Mouse (Mus musculus) ovary, postnatal 36 days (tissue): ENCODE results near the gene Pts.

Source experiments
- DNase-seq: peaks from one replicate; pipeline ENCODE4 v3.0.0; 2022; ENCODE audit warnings: low spot score, mixed read lengths

The Pts gene

DNA sequence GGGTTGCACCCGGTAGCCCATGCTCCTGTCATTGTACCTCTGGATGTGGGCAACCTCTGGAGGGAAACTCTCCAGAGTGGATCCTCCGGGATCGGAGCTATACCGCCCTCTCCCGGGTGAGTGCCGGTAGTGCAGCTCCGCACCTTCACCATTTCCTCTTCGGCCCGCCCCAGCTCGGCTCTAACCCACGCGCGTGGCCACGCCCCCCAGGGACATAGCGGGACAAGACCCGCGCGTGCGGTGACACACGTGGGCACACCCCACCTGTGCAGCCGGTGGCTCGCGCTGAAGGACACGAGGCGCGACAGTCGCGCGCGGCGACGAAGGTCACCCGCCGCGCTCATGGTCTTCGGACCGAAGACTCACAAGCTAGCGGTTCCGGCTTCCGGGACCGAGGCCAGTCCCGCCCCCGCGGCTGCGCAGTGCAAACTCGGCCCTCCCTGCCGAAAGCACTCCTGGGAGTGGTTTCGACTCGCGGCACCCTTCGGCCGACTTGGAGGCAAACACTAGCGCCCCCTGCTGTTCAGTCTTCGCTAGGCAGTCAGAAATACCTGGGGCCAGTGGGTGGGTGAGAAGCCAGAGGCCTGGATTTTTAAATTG lies at the start of gene Pts:
Gene Pts (minus strand): TSS at position 432 of the 600 bp plus-strand sequence.
- peak; percentile 97 for DNase-seq

- no peak for DNase-seq
Measured at GRCm38 (mm10) chr9:50569599-50570525, 41.3 kb upstream of the Pts start.

DNA sequence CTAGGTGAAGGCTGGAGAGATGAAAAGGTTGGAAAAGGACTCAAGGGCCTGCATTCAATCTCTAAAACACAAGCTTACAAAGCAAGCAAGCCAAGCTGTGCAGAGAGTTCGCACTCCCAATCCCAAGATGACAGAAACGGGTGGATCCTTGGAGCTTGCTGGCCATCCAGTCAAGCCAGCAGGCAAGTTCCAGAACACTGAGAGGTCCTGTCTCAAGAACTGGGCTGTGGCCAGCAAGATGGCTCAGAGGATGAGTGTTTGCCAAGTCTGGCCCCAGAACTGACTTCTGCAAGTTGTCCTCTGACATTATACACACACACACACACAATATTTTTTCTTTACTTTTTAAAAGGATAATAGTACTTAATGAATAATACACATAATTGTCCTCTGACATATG lies 39.4 kb upstream of the Pts start:
- no peak for DNase-seq

DNA sequence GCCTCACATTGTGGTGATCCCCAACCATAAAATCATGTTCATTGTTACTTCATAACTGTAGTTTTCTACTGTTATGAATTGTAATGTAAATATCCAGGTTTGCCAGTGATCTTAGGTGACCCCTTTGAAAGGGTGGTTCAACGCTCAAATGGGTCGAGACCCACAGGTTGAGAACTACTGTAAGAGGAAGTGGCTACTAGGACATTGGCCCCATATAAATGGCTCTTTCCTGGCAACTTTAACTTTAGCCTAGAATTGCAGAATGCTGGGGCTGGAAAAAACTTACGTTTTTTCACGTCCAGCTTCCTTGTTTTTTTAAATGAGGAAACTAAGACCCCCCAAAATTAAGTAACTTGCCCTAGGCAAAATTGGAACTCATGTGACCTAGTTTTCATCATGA lies 38.8 kb upstream of the Pts start:
- no peak for DNase-seq

DNA sequence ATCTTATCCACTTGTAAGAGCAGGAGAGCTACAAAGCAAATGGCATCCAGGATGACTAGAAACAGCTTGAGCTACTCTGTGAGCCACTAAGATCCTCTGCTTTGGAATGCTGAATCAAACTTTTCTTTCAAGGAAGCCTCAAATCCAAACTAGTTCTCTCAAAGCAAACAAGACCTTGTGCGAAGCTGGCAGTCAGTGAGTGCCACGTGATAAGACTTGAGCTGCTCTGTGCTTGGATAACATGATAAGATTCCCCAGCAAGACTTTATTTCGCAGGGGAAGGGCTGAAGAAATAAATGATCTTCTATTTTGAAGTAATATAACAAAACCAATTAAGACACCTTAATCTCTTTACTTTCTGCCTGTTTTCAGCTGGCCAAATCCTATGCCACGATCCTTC lies 37.4 kb upstream of the Pts start:
- DNase-seq = no peak

GRCm38 (mm10) chr9:50565173-50565572 lies 36.6 kb upstream of the Pts start:
- DNase-seq = peak; percentile 52

GRCm38 (mm10) chr9:50561918-50562360 lies 33.4 kb upstream of the Pts start:
- DNase-seq = no peak

DNA sequence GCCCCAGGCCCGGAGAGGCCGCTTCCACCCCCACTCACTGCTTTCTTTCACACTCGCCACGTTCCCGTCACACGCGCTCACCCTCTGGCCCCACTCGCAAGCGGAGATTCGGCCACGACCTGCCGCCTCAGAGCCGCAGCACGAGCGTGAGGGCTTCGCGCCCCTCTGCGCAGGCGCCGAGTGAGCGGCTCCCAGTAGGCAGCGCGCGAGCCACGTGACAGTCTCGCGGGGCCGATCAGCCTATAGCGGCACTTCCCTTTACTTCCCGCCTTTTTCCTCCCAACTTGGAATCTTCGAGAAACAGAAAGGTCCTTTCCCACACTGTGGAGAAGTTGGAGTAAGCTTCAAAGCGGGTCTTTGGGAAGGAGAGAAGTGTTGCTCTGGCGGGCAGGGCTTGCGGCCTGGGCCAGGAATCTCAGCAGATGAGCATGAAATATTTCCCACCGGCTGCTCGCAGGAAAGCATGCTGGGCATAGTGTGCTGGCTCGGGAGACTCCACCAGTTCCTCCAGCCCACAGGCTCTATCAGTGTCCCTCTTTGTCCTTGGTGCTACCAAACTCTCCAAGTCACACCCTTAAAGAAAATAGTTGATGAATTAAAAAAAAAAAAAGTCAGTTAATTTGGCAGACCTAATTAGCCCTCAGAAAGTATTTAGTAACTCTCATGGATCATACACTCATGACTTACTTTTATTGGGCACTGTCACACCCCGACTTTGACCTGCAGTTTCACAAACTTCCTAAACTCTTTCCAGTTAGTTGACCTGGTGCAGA lies 32.8 kb upstream of the Pts start, which contains the start of gene Tex12:
Gene Tex12 (minus strand): TSS at position 181 of the 773 bp plus-strand sequence.
- no peak for DNase-seq

DNA sequence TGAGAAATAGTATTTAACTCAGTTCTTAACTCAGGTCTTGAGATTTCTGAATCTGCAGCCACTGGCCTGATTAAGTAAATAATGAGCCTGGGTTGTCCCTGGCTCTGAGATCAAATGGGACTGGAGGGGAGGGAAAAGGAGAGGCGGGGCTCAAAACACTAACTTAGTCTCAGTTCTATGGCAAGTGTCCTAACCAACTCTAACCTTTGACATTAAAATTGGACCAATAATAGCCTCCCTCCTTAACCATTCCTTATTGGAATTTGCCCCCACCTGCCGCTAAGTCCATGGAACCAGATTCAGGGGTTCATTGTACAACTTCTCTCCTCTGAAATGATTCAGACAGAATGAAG lies 26.5 kb upstream of the Pts start, which contains the start of gene Bco2:
Gene Bco2 (minus strand): TSS at position 88 of the 353 bp plus-strand sequence.
- DNase-seq = no peak

GRCm38 (mm10) chr9:50554241-50555093 lies 25.9 kb upstream of the Pts start, which contains the start of gene Il18:
Il18 (plus strand) TSS chr9:50554827.
- peak; percentile 27 for DNase-seq

DNA sequence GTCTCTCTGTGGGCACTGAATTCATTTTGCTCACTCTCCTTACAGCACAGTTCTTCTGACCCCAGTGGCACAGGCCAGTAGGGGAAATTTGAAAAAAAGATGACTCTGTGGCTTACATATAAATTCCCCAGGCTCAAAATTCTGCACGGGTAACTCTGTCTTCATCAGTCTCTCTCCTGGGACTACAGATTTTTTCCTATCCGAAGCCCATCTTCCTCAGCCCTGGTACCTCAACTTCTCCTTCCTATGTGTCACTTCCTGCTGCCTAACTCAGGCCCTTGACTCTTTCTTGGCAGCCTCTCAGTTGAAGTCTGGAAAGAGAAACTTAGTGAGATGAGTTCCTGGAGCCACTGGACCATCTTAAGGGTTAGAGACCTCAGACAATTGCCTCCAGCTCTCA lies 25.0 kb upstream of the Pts start:
- DNase-seq = no peak

- DNase-seq = no peak
Measured at GRCm38 (mm10) chr9:50552206-50552605, 23.7 kb upstream of the Pts start.

DNA sequence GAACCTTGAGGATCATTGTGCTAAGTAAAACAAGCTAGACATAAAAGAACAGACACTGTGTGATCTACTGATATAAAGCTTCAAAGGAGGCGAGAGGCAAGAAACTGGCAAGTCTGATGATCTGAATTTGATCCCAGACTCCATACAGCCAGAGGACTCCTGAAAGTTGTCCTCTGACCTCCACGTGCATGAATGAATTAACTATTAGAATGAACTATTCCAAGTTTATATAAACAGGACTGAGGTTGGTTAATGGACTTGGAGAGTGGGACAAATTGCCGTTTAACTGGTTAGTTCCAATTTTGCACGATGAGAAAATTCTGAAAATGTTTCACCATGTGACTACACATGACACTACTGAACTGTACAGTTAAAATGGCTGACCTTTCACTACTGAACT lies 20.4 kb upstream of the Pts start:
- DNase-seq = no peak

DNA sequence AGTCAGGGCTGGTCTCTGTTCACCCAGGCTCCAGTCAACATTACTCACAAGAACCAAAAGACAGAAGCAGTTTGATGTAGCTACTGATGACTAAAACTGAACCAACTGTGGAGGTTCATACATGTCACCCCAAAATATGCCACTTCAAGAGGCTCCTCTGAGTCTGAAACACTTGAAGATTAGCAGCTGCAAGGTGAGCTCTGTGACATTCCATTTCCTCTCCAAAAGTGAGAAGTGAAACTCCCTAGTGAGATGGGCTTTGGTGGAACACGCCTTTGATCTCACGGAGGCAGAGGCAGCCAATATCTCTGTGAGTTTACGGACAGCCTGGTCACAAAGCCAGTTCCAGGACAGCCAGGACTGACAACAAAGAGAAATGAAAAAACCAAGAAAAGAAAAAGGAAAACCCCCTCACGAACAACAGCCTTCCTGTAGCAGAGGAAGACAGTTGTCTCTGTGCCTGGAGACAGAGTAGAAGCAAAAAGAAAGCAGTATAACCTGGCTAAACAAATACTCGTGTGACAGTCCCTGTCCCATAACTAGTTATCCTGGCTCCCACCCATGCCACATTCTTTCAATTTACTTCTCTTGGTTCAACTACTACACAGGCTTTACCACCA lies 19.4 kb upstream of the Pts start:
- no peak for DNase-seq

- DNase-seq = no peak
Measured at GRCm38 (mm10) chr9:50542401-50542800, 13.9 kb upstream of the Pts start.

DNA sequence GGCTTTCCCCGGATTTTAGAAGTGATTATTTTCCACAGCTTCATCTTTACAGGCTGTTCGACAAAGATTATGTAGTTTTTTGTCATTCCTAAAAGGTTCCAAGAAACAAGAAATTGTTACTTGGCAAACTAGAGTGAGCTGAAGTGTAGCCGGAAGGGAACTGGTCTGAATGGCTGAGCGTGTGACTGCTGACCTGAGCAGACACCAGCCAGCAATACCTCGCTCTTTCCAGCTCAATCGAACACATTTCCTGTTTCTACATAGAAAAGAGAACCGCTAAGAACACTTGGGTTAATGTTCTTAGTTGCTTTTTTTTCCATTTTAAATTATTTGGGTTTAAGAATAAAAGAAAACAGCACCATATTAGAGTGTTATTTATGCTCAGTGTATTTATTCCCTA lies 11.6 kb upstream of the Pts start:
- DNase-seq = no peak

DNA sequence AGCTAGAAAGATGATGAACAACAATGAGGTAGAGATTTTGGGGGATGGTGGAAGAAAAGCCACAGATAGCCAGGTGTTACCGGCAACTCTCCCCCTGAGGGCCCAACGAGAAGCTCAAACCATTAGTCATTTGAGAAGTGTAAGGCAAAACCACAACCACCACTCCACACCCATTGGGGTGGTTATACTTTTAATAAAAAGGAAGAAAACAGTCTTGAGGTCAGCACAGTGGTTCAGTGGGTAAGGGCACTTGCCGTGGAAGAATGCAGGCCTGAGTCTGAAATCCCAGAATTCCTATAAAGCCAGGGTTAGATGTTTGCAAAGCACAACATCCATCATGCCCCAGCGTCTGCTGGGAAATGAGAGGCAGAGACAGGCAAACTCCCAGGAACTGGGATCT lies 8.8 kb upstream of the Pts start:
- no peak for DNase-seq

DNA sequence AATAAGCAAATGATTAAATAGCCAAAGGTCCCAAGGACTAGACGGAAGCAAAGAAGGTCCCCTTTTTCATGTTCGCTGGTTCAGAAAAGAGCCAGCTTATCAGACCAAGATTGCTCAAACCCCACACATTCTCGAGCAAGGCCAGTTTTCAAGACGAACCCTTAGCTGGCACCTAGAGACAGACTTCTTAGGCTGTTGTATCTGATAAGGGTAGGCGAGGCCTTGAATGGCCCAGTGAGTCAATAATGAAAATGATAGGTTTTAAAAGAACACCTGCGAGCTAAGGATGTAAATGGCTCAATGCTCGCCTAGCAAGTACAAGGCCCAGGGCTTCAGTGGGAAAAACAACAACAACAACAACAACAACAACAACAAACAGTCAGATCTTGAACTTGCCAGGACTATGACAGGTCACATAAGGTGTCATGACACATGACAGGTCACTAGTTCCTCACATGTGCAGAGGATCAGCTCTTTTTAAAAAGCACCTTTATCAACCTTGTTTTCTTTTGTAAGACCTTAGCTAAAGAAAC lies 8.1 kb upstream of the Pts start:
- DNase-seq = no peak

DNA sequence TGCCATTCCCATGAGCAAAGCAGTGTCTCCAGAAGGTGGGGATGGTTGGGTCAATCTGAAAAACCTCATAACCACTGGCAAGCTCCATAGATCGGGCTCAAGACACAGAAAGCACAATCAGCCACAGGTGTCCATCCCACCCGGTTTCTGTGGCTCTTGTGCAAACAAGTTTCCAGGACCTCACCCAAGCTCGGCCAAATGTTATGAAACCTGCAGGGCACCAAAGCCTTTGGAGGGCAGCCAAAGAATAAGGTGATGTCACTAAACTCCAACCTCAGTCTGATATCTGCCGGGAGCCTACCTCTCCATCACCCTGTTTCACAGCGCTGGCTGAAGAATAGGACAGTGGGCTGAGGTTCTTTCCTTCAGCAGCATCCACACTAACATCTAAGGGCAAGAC lies 7.4 kb upstream of the Pts start:
- no peak for DNase-seq

GRCm38 (mm10) chr9:50533791-50534190 lies 5.3 kb upstream of the Pts start:
- no peak for DNase-seq

- no peak for DNase-seq
Measured at GRCm38 (mm10) chr9:50533328-50533727, 4.8 kb upstream of the Pts start.
